Mouse (Mus musculus): ENCODE measurements around the gene Sv2b. TPM values are rescaled to one million over a fixed set of nuclear protein-coding genes. Genes with fewer than 3 reads are reported as not detected.

Sv2b gene
- total and polyA plus RNA-seq, 3 experiments: 0.23 to 0.47 (median 0.43) TPM

- no peak for DNase-seq
- no peak overlapping the region for H3K4me3 ChIP-seq
- peaks cover 2% of the 10 kb centered on the region; the same call in 1 of the 2 replicates for H3K4me1 ChIP-seq (ENCODE audit: control insufficient read depth, insufficient read depth, low read length)
- H3K27me3 ChIP-seq (ENCODE audit: control insufficient read depth, insufficient read depth, low read length): no peaks in the 10 kb centered on the region
- no peaks in the 10 kb centered on the region for H3K79me2 ChIP-seq (replicated peaks; ENCODE audit: control insufficient read depth, insufficient read depth, low read length)
- H3K9ac ChIP-seq (ENCODE audit: low read depth, low read length): no peak overlapping the region
- H3K27ac ChIP-seq: no peak overlapping the region
- intact Hi-C loops (cut with DNase I): no loop called here
- WGBS: 12% methylated on average over 17 of the region's 17 CpGs
- TF ChIP-seq POLR2A (IDR thresholded peaks at IDR 0.05; ENCODE audit: insufficient read depth, low read depth, low read length) (no peak), EP300 (IDR thresholded peaks at IDR 0.05; ENCODE audit: insufficient read depth, low read depth, low read length) (no peak), CTCF (IDR thresholded peaks at IDR 0.05) (no peak)
- H3K36me3 ChIP-seq (ENCODE audit: control insufficient read depth, insufficient read depth, low read length): no peaks in the 10 kb centered on the region
Observed at GRCm38 (mm10) chr7:75141919-75142700, 167.0 kb downstream of the Sv2b start.

DNA sequence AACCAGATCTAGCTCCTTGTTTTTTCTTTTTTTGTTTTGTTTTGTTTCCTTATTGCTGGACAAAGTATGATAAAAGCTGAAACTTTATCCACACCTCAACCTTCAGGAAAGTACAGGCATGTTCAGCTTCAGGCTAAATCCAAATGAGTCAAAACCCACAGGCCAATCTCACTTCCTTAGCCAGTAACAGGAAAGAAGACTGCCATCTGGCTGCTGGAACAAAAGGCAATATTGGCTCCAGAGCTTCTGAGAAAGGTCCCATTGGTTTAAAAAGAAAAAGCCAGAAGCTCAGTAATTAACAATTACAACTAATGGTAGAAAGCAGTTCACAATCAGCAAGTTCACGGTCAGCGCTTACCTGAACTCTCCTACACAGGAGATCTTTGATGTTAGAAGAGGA lies 169.8 kb downstream of the Sv2b start:
- no peaks in the 10 kb centered on the region for H3K79me2 ChIP-seq (replicated peaks; ENCODE audit: control insufficient read depth, insufficient read depth, low read length)
- H3K4me3 ChIP-seq: no peak overlapping the region
- 94% methylated on average over 2 of the region's 2 CpGs for WGBS
- no peak overlapping the region for H3K9ac ChIP-seq (ENCODE audit: low read depth, low read length)
- no peak for TF ChIP-seq CTCF (IDR thresholded peaks at IDR 0.05)
- TF ChIP-seq EP300 (IDR thresholded peaks at IDR 0.05; ENCODE audit: insufficient read depth, low read depth, low read length): no peak
- no peak for TF ChIP-seq POLR2A (IDR thresholded peaks at IDR 0.05; ENCODE audit: insufficient read depth, low read depth, low read length)
- no peaks in the 10 kb centered on the region for H3K27me3 ChIP-seq (ENCODE audit: control insufficient read depth, insufficient read depth, low read length)
- no peak for DNase-seq
- H3K4me1 ChIP-seq (ENCODE audit: control insufficient read depth, insufficient read depth, low read length): peaks cover 2% of the 10 kb centered on the region; the same call in 1 of the 2 replicates
- H3K27ac ChIP-seq: no peak overlapping the region
- intact Hi-C loops (cut with DNase I): loop anchor here (5.0 to 10.0 kb wide), 2 partner anchors 423 to 745 kb away; no protein-coding TSS in a partner anchor
- H3K36me3 ChIP-seq (ENCODE audit: control insufficient read depth, insufficient read depth, low read length): no peaks in the 10 kb centered on the region

GRCm38 (mm10) chr7:75134710-75135617 lies 174.1 kb downstream of the Sv2b start:
- DNase-seq: peak in 1 of 2 experiments; percentile 18
- intact Hi-C loops (cut with DNase I): loop anchor here (1.0 to 10.0 kb wide), 3 partner anchors 231 to 750 kb away; no protein-coding TSS in a partner anchor
- 28% methylated on average over 15 of the region's 15 CpGs for WGBS

DNA sequence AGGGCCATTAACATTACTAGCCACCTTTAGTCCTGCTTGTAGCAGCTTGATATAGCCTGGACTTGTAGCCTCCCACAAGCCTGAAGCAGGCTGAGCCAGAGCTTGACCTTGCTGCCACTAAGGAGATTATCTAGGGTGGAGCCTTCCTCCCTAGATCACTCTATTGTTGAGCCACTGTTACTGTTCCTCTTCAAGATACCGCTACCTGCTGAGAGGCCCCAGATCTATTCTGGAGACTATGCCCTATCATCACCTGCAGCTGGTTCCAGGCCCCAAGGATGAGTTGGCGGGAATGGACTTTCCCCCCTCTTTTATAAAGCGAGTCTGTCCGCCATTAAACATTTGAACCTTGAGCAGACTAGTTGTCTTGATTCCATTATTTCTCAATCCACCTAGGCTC lies 181.0 kb downstream of the Sv2b start:
- intact Hi-C loops (cut with DNase I): no loop called here
- WGBS: 80% methylated on average over 4 of the region's 4 CpGs
- no peak overlapping the region for H3K9ac ChIP-seq (ENCODE audit: low read depth, low read length)
- H3K36me3 ChIP-seq (ENCODE audit: control insufficient read depth, insufficient read depth, low read length): no peaks in the 10 kb centered on the region
- H3K27me3 ChIP-seq (ENCODE audit: control insufficient read depth, insufficient read depth, low read length): no peaks in the 10 kb centered on the region
- no peak overlapping the region for H3K27ac ChIP-seq
- no peaks in the 10 kb centered on the region for H3K79me2 ChIP-seq (replicated peaks; ENCODE audit: control insufficient read depth, insufficient read depth, low read length)
- H3K4me3 ChIP-seq: no peak overlapping the region
- DNase-seq: no peak
- TF ChIP-seq CTCF (IDR thresholded peaks at IDR 0.05) (no peak), EP300 (IDR thresholded peaks at IDR 0.05; ENCODE audit: insufficient read depth, low read depth, low read length) (no peak), POLR2A (IDR thresholded peaks at IDR 0.05; ENCODE audit: insufficient read depth, low read depth, low read length) (no peak)
- no peaks in the 10 kb centered on the region for H3K4me1 ChIP-seq (ENCODE audit: control insufficient read depth, insufficient read depth, low read length)

More at GRCm38 (mm10) chr7:75134710-75135617, 174.1 kb downstream of the Sv2b start:
- TF ChIP-seq EP300 (IDR thresholded peaks at IDR 0.05; ENCODE audit: insufficient read depth, low read depth, low read length): no peak
- TF ChIP-seq CTCF (IDR thresholded peaks at IDR 0.05): peak; percentile 65
- Histone ChIP-seq H3K79me2 (replicated peaks; ENCODE audit: control insufficient read depth, insufficient read depth, low read length) (no peaks in the 10 kb centered on the region), H3K27me3 (ENCODE audit: control insufficient read depth, insufficient read depth, low read length) (no peaks in the 10 kb centered on the region), H3K4me1 (ENCODE audit: control insufficient read depth, insufficient read depth, low read length) (no peaks in the 10 kb centered on the region), H3K27ac (no peak overlapping the region), H3K36me3 (ENCODE audit: control insufficient read depth, insufficient read depth, low read length) (no peaks in the 10 kb centered on the region), H3K9ac (ENCODE audit: low read depth, low read length) (no peak overlapping the region), H3K4me3 (no peak overlapping the region)

DNA sequence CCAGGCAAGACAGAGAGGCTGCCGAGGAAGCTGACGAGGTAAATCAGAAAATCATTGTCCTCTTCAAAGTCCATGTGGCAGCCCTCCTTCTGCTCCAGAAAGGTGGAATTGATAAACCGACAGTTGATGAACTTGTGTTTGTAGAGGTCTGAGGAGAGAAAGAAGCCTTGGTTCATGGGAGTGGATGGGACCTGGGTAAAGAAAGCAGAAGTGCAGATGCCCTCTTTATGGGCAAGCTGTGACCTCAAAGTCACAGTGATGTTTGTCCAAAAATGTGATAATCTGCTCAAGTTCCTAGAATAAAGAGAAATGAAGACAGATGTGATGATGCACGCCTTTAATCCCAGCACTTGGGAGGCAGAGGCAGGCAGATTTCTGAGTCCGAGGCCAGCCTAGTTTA lies 185.0 kb downstream of the Sv2b start:
- H3K27me3 ChIP-seq (ENCODE audit: control insufficient read depth, insufficient read depth, low read length): no peaks in the 10 kb centered on the region
- no peaks in the 10 kb centered on the region for H3K36me3 ChIP-seq (ENCODE audit: control insufficient read depth, insufficient read depth, low read length)
- no peak overlapping the region for H3K4me3 ChIP-seq
- intact Hi-C loops (cut with DNase I): no loop called here
- H3K9ac ChIP-seq (ENCODE audit: low read depth, low read length): no peak overlapping the region
- H3K27ac ChIP-seq: no peak overlapping the region
- H3K4me1 ChIP-seq (ENCODE audit: control insufficient read depth, insufficient read depth, low read length): no peaks in the 10 kb centered on the region
- 75% methylated on average over 5 of the region's 5 CpGs for WGBS
- no peaks in the 10 kb centered on the region for H3K79me2 ChIP-seq (replicated peaks; ENCODE audit: control insufficient read depth, insufficient read depth, low read length)
- DNase-seq: no peak
- TF ChIP-seq POLR2A (IDR thresholded peaks at IDR 0.05; ENCODE audit: insufficient read depth, low read depth, low read length) (no peak), CTCF (IDR thresholded peaks at IDR 0.05) (no peak), EP300 (IDR thresholded peaks at IDR 0.05; ENCODE audit: insufficient read depth, low read depth, low read length) (no peak)

Measured in heart, adult 2 months (tissue).